Mouse (Mus musculus) ovary, adult 18-20 months (tissue): ENCODE results near the gene Dock8.

ENCODE experiments used
- DNase-seq: peaks from one replicate; pipeline ENCODE4 v3.0.0; 2022; ENCODE audit warnings: low spot score, mixed read lengths

Dock8 gene

DNA sequence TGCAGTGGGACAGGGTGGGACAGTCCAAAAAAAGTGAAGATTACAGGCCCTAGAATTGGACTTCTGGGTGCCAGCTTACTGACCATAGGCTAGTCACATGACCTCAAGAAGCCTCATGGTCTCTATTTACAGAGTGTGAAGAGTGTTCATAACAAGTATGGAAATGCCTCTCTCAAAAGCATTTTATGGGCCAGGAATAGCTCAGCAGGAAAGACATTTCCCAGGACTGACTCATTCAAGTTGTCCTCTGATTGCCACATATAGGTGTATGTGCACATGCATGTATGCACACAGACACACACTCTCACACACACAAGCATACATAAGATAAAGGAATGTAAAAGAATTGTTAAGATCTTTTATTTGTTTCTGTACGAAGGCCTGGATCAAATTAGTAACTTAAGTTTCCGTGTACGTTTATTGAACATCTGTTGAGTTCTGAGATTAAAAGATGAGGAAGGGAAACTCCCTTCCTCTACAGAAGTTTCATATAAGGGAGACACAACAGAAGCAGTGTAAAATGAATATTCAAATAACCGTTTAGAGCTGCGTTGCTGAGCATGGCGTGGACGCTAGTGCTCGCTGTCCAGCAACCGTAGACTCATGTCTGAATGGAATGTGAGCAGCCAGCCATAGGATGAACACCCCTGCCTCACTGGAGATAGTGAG, 63.0 kb downstream of the Dock8 start:
- no peak for DNase-seq

DNA sequence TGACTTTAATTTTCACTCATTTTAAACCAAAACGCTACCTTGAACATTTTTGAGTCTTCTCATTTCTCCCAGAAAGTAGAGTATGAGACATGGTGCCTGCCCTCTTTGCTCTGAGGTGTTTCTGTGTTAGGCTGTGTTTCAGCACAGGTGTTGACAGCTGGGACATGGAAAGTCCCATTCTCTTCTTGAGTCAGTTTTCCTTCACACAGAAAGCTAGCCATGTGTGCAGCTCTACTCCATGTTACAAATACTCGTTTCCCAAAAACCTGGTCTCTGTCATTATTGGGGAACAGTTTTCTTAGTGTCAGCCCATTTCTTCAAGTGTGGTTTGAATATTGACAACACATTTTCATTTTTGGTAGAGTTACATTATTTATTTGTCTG, 63.5 kb downstream of the Dock8 start:
- no peak for DNase-seq

- no peak for DNase-seq
Observed at GRCm38 (mm10) chr19:25066229-25066628, 66.9 kb downstream of the Dock8 start.

GRCm38 (mm10) chr19:25068518-25068917, 69.2 kb downstream of the Dock8 start:
- no peak for DNase-seq

GRCm38 (mm10) chr19:25072521-25072920, 73.2 kb downstream of the Dock8 start:
- DNase-seq, result no peak

- DNase-seq, result no peak
Observed at GRCm38 (mm10) chr19:25074741-25075140, 75.4 kb downstream of the Dock8 start.

- no peak for DNase-seq
Observed at GRCm38 (mm10) chr19:25077636-25078035, 78.3 kb downstream of the Dock8 start.

DNA sequence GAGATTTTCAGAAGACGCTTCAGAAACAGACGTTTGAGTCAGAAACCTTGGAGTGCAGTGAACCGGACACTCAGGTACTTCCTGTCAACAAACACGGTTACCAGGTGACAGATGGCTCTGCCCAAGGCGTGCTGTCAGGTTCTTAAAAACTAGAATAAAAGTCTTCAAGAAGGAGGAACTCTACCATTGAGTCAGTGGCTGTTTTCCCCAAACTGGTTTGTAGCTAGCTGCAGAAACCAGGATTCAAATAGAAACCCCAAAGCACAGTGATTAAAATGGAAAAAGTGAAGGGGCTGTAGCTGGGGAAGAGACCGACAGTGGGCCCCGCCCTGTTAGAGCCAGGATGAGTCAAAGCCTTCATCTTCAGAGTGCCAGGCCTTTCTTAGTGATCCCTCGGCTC, 78.8 kb downstream of the Dock8 start:
- no peak for DNase-seq

- DNase-seq, result no peak
Observed at GRCm38 (mm10) chr19:25080166-25080565, 80.8 kb downstream of the Dock8 start.

GRCm38 (mm10) chr19:25082839-25083238, 83.5 kb downstream of the Dock8 start:
- DNase-seq, result no peak

GRCm38 (mm10) chr19:25087181-25087580, 87.8 kb downstream of the Dock8 start:
- DNase-seq, result no peak

- DNase-seq, result no peak
Observed at GRCm38 (mm10) chr19:25089746-25090145, 90.4 kb downstream of the Dock8 start.

GRCm38 (mm10) chr19:25095135-25095534, 95.8 kb downstream of the Dock8 start:
- no peak for DNase-seq

- DNase-seq, result no peak
Observed at GRCm38 (mm10) chr19:25096316-25096715, 97.0 kb downstream of the Dock8 start.

DNA sequence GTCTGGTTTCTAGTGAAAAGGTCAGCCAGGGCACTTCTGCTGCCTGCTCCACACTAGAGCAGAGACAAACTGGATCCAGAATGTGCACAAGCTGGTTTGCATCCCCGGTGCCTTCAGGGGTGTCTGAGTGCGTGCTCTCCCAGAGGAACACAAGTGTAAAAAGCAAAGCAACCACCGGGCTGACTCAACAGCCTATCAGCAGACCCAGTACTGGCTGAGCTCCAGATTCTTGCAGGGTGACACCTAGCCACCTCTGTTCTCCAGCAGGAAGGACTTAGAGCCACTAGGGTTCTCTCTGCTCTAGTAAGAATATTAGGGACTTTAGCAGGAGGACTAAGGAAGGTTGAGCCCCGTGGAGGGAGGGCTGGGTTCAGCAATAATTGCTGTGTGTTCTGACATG, 97.7 kb downstream of the Dock8 start:
- no peak for DNase-seq

GRCm38 (mm10) chr19:25097506-25097905, 98.2 kb downstream of the Dock8 start:
- no peak for DNase-seq

DNA sequence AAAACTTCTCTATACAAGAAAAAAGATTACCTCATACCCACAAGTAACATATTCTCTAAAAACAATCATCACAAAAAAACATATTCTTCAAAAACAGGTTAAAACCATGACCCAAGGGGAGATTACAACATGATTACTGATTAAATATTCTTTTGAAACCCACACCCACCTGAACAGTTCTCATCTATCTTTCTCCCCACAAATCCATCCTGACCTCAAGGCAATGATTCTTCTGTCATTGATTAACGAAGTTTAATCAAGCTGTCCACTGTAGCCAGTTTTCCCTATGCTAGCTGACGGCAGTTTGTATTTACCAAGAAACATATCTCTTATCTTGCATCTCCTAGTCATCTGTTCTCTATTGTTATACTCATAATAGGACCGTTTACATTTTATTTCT, 98.6 kb downstream of the Dock8 start:
- DNase-seq, result no peak

- DNase-seq, result no peak
Observed at GRCm38 (mm10) chr19:25098941-25099340, 99.6 kb downstream of the Dock8 start.

DNA sequence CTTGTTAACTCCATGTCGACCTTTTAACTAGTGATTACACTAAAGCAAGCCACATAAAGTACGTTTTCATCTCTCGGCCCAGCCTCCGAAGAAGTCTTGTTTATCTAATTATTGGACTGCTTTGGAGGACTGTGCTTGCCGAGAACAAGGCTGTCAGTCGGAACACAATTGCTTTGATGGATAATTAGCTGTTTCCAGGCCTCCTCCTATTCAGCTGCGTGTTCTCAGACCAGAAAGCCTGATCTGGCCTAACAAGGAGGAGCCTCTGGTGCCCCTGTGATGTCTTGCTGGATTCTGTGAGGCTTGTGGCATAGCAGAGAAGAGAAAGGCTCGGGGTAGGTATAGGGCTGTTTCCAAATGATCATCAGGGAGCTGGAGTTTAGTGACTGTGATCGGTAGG, 106.3 kb downstream of the Dock8 start:
- DNase-seq, result no peak

- no peak for DNase-seq
Observed at GRCm38 (mm10) chr19:25106315-25106714, 107.0 kb downstream of the Dock8 start.

- no peak for DNase-seq
Observed at GRCm38 (mm10) chr19:25107417-25107816, 108.1 kb downstream of the Dock8 start.

DNA sequence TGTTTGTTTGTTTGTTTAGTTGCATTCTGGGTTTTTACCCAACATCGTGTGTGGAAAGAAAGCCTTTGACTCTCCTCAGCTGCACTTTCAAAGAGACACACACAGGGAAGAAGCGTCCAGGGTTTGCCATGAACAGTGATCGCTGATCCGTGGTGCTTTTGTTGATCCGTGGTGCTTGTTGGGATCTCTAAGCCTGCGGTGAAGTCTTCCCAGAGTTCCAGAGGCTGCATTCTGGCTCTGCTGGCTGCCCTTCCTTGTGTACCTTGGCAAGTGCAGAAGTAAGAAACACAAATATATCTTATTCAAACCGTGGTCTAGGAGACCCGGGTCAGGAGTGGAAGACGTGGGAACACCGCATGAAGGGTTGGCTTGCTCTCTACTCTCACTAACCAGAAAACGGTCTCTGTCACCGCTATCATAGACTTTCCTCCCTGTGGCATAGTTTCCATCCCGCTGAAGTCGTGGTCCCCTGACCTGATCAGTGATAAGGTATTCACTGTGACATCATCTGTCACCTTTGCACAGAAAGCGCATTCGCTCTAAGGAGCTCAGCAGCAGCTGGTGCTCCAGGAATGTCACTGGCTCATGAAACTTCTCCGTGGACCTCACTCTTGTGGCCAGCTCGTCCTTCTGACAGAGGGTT, 112.4 kb downstream of the Dock8 start:
- no peak for DNase-seq

DNA sequence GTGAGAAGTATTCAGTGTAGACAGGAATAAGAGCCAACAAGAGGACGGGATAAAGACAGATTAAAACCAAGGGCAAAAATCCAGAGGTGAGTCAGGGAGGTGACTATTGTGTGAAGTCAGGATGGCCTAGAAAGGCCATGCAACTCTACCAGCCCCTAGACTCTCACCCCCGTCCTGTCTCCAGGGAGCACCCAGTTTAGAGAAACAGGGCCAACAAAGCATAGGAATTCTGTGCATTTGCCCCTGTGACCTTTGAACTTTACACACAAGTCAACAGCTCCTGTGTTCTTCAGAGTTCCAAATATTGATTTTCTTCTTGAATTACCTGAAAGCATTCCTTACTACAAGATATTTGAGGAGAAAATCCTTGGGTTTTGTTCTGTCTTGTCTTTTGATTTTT, 117.6 kb downstream of the Dock8 start:
- DNase-seq, result no peak

- DNase-seq, result no peak
Observed at GRCm38 (mm10) chr19:25122417-25122816, 123.1 kb downstream of the Dock8 start.
